Mouse (Mus musculus): ENCODE data around the gene Robo2.

DNA sequence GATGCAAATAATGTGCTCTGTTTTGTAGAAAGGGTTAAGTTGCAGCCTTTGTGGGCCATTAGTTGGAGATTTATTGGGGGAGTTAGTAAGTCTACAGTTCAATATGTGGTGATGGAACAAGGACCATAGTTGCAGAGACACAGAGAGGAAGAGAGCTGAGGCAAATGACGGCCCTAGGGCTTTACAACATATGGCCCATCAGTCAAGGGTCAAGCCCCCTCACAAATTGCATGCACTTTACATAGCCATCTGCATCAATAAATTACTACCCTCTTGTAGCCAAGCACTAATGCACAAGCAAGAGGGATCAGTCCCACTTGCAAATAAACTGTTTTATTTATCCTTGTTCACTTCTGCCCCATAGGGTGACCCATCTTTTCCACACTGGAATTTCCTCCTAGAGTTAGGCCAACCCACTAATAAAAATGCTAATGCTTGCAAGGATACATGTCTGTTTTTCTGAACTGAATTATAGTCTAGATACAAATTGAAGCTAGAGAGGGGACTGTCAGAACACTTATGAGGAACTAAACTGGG is 194.7 kb downstream of the Robo2 start:
- TF ChIP-seq CTCF (IDR thresholded peaks at IDR 0.05; ENCODE audit: control insufficient read depth, insufficient read depth, insufficient read length) (no peak), MAX (IDR thresholded peaks at IDR 0.05) (no peak), MYOG (IDR thresholded peaks at IDR 0.05; ENCODE audit: control insufficient read depth, extremely low read depth, insufficient read length) (no peak), CEBPB (IDR thresholded peaks at IDR 0.05; ENCODE audit: low read depth) (no peak), MYOD1 (IDR thresholded peaks at IDR 0.05; ENCODE audit: control insufficient read depth, insufficient read length, low read depth) (no peak)
